Mouse (Mus musculus) heart, postnatal 10 days (tissue): ENCODE results near the gene Jph4. TPM values are rescaled to one million over a fixed set of nuclear protein-coding genes. Genes with fewer than 3 reads are reported as not detected.

Source experiments
- DNase-seq, 2 experiments: peaks; one replicate each; pipeline ENCODE4 v3.0.0; 2021
- intact Hi-C: fragments of 180-260 bp; cut with DNase I; formaldehyde crosslinking; loops from one replicate; pipeline ENCODE4 v1.15.1; 2025
- total RNA-seq, 2 experiments: library from RNA; stranded (reverse); gene quantifications; 2 replicates each; pipeline ENCODE4 v1.2.3; 2021

Jph4 gene
- total RNA-seq, 2 experiments from 2014 or later: 0.12 to 0.15 TPM

DNA sequence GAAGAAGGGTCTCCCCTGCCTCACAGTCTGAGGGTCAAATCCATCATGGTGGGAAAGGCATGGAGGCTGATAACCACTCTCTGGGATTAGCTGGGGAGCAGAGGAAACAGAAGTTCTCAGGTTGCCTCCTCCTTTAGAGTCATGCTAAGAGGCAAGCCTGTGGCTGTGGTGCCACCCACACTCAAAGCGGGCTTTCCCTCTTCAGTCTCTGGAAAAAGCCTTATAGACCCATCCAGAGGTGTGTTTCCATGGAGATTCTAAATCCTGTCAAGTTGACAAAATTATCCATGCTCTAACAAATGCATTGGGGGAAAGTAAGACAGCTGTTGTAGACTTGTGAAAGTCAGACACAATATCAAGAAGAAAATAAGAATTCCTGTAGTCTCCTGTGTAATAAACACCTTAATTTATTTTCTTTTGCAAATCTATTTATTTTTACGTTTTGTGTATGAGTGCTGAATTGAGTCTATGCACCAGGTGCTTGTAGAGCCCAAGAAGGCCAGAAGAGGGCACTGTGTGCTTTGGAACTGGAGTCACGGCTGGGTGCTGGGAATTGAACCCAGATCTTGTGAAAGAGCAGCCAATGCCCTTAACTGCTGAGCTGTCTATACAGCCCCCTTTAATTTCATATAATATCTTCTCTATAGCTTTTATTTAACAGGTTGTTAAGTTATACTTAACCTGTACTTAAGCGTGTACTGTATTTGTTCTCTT is 2.8 kb upstream of the Jph4 start:
- intact Hi-C loops: loop anchor here (5.0 kb wide), 1 partner anchor 318 kb away; no protein-coding TSS in a partner anchor

DNA sequence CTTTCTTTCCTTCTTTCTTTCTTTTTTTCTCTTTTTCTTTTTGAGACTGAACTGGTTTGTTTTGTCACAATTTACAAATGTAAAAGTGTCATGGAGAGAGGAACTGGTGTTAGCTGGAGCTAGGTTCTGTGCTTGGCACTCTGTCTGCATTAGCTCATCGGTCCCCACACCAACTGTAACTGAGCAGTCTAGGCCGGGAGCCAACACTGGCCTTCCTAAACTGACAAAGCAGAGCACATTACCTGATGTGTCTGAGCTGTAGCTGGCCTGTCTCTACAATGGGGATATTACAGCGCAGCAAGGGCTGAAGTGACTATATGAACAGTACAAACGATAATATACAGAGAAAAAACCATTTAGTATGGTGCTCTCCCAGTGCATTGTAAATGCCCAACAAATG is 2.1 kb upstream of the Jph4 start:
- intact Hi-C loops: no loop called here
- peak in 1 of 2 experiments; percentile 52 for DNase-seq

More for the DNA sequence above, 2.8 kb upstream of the Jph4 start:
- no peak for DNase-seq

DNA sequence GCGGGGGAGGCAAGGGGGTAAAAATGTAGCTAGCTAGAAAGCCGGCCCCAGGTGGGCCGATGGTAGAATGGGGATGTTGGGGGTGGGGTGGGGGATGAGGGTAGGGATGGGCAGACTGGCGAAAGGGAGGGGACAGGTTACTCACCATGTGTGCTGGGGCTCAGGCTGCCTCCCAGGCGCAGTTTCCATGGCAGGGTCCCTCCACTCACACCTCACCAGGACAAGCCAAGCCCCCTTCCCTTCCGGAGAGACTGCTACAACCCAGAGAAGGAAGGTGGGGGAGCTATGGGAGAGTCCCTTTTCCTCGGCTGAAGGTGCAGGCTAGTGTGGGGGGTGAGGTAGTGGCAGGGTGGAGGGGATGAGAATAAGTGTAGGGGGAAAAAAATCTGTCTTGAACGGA is 889 bp downstream of the Jph4 start:
- intact Hi-C loops: no loop called here
- DNase-seq: no peak

DNA sequence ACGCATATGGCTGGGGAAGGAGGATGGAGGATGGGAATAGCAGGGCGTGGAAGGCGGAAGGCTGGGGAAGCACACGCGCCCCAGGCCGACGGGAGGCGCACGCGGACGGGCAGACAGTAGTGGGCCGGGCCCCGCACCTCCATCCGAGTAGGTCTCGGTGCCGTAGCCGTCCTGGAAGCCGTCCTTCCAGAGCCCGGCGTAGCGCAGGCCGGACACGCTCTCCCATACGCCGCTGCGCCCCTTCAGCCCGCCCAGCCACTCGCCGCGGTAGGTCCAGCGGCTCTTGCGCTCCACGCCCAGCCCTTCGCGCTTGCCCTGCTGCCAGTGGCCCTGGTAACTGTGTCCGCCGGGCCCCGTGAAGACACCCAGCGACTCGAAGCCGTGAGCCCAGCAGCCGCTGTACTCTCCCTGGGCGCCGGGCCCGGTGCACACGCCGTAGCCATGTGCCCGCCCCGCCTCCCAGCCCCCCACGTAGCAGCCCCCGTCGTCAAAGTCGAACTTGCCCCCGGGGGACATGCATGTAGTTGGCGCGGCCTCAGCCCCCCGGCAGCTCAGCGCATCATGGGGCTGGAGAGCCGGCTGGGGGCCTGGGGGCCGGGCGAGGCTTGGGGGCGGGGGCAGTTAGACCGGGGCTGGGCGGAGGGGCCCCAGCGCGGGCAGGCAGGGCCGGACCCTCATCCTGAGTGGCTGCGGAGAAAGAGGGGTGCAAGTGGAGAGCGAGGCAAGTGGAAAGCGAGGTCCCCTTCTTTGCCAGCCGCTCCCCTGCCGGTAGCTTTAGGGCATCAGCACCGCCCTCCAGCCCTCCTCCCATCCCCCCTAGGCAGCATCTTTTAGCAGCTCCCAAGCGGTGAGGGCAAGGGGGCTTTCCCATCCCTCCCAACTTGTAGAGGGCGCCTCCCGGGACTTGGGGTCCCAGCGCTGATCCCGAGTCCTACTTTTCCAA is 1.7 kb downstream of the Jph4 start:
- intact Hi-C loops: no loop called here
- peak; percentile 53 to 62 for DNase-seq

DNA sequence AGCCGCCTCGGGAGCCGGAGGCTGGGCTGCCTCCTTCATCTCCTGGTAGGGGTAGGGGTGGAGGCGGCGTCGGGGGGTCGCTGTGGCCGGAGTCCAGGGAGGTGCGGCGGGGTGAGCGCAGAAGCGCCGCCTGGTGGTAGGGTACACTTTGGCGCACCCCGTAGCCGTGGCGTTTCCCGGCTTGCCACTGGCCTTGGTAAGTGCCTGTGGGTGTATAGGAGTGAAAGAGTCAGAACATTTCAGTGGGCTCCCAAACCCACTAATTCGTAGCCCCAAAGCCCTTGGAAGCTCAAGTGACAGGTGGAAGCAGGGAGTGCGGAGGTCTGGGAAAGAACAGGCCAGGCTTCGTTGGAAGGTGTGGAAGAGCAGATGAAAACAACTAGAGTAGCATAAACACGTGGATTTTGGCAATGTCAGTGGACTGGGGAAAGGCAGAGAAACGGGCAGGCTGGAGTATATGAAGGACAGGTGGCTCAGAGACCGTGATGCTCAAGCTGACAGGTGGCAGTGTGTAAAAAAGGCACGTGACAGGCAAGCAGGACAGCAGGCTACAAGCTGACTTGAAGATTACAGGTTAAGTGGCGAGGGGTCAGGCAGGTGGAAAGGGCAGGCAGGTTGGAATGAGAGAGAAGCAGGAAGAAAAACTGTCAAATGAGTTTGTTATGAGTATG is 2.6 kb downstream of the Jph4 start:
- intact Hi-C loops: no loop called here
- DNase-seq: no peak

DNA sequence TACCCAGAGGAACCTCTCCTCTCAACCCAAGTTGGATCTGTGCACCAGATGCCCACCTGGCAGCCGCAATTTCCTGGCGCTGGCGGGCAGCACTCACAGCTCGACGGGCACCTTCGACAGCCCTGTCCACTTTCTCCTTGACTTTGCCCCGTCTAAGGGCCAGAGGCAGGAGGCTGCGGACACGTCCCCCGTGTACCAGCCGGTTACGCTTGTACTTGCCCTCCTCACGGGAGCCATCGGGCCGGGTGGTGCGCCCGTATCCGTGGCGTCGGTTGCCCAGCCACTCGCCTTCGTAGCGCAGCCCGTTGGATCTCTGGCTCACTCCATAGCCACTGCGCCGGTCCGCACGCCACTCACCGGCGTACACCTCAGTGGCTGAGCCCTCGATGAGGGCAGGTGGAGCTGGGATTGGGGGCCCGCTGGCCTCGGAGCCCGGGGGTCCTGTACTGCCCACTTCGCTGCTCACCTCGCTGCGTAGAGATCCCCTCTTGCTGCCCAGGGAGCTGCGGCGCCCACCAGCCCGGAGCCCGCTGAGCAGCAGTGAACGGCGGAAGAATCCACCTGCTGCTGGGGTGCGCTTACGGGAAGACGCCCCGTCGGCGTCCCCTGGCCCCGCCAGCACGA is 3.3 kb downstream of the Jph4 start:
- DNase-seq: no peak
- intact Hi-C loops: no loop called here

DNA sequence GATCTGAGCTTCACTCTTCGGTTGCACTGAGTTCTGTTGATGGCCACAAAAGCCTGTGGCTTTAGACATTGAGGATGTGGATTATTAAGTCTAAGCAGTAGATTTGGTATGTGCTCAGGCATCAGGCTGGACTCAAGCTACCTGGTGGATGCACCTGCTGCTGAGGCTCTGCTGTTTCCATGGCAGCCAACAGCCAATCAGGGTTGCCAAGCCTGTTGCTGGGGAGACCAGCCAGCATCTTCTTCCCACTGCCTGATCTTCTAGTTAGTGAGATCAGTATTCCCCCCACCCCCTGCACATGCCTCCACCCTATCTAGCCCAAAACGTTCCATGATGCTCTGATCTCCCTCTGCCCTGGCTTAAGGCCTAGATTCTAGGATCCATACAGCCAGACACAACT is 5.0 kb downstream of the Jph4 start:
- intact Hi-C loops: no loop called here
- DNase-seq: no peak

DNA sequence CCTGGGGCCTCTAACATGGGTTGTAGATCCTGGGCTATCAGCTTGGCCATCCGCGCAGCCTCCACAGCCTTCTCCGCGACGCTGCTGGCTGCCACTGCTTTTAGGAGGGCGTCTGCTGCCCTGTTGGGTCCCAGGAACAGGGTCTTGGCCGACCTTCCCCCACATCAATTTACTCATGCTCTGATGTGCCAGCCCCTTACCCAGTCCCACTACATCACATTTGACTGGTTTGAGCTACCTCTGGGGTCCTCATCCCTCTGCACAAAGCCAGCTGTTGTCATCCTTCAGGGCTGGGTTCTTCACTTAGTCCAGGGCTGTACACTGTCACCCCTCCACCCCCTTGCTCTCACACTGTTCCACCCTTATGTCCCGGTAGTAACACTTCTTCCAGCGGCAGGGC is 6.7 kb downstream of the Jph4 start:
- no peak for DNase-seq
- intact Hi-C loops: no loop called here

DNA sequence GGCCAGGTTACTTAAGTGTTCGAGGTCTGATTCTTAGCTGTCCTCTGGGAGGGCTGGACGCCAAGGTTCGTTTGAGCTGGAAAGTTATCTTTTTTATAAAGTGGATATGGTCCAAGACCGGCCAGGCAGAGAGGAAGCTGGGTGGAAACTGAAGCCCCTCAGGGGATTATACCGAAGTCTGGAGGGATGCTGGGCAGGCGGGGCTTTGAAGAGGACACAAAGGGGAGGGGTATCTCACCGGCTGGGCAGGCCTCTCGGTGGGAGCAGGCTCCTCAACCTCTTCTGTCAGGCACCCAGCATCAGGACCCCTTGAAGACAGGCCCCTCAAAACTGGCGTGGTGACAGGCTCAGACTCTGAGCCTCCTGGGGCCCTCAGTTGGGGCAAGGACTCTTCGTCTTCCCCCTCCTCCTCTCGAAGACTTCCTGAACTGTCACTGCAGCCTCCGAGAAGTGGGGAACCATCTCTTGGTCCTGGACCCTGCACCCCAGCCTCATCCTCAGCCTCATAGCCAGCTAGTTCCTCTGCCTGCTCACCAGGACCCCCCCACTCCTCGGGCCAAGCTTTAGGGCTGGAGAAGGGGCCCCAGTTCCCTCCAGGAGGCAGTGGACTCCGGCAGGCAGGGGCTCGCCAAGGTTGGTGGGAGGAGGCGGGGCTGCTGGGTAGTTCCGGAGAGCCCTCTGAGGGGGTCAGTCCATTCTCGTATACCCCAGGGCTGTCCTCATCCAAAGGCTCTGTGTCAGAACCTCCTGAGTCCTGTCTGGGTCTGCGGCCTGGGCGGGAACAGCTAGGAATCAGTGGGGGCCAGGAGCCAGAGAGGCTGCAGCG is 7.5 kb downstream of the Jph4 start:
- intact Hi-C loops: no loop called here
- no peak for DNase-seq

DNA sequence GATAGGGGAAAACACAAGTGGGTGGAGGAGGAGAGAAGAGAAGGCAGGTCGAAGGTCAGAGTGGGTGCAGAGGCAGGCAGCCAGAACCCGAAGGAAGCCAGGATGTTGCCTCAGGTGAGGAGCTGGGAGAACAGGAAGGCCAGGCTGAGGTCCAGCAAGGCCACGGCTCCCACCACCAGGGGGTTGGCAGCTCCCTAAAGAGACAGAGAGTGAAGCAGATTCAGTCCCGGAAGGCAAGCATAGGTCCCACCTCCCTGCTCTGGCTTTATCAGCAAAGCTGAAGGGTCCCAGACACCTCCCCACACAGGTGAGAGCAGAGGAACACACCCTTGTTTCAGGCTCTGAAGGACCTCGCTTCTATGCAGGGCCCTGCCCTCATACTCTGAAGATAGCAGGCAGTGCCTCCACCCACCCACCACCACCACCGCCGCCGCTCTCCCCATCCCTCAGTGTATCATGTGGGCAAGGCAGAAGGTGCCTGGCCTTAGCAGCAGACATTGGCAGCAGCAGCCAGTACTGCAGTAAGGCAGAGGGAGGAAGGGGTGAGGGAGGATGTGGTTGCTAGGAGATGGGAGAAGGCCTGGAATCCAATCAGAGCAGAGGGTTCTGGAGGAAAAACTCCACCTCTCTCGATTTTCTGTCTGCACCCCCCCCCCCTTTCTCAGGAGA is 8.4 kb downstream of the Jph4 start:
- no peak for DNase-seq
- intact Hi-C loops: no loop called here

DNA sequence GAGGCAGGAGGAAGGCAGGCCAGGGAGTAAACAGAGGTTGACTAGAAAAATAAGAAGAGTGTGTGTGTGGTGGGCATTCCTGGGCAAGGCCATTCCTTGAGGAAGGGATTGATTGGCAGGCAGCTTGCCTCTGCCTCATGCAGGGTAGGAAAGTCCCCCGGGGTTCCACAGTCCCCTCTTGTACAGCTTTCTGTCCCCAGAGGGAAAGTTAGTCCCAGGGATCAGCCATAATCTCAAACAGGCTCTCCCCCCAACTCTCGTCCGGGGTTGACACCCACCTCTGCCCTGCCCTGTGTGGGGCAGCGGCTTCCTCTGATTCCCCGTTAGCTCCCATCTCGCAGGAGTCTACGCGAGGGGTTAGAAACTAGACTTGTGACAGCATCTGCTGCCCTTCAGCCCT is 9.7 kb downstream of the Jph4 start:
- DNase-seq: no peak
- intact Hi-C loops: no loop called here

DNA sequence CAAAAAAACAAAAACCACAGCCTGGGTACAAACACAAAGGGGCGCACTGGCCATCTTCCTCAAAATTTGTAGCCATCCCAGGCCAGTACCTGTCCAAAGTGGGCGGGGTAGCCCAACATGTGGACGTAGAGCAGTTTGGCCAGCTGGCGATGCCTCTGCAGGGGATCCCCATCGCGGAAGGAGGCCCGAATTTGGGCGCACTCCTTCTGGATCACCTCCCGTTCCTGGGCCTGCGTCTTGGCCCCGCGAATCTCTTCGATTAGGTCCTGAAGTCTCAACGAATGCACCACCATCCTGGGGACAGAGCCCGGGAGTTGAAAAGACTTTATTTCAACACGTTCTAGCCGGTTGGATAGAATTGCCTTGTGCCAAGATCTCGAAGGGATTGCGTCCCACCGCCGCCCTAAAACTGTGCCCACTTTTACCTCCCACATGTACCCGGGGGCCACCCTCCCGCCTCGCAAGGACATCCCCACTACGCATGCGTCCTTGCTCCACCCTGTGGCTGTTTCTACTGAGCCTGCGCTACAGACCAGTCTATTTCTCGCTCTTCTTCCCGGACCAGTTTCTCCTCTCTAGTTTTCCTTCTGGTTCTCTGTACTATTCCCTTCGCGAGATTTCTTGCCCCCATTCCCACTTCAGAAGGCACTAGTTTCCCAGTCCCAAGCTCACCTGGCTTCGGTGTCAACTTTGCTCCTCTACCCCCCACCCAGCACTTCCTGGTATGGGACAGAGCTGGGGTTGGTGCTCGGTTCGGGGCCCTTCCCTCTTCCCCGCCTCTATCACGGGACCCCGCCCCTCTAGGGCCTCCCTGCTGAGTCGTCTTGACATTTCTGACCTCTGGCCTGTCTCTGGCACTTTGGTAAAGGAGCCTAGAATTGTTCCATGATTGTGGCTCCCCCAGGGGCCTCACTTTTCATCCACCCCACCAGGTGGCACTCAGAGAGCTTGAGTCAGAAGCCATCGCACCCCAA is 10.6 kb downstream of the Jph4 start, which contains the start of gene Ap1g2:
Ap1g2 (minus strand) TSS at position 758 of the 974 bp plus-strand sequence.
- DNase-seq: peak; percentile 86
- intact Hi-C loops: no loop called here

DNA sequence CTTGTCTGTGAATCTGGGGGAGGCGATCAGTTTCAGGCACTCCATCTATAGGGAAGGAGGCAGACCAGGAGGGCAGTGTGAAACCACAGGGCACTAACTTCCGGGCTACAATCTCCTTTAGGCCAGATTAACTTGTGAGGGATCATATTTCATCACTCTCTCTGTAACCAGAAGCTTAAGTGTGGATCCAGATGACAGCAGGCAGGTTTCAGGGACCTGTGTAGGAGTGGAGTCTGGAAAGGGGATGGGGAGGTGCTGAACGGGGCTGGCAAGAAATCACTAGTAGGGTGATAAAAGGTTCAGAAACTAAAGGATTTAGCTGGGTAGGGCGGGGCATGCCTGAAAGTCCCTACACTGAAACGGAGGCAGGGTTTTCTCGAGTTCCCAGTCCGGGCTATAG is 11.3 kb downstream of the Jph4 start:
- intact Hi-C loops: no loop called here
- no peak for DNase-seq

DNA sequence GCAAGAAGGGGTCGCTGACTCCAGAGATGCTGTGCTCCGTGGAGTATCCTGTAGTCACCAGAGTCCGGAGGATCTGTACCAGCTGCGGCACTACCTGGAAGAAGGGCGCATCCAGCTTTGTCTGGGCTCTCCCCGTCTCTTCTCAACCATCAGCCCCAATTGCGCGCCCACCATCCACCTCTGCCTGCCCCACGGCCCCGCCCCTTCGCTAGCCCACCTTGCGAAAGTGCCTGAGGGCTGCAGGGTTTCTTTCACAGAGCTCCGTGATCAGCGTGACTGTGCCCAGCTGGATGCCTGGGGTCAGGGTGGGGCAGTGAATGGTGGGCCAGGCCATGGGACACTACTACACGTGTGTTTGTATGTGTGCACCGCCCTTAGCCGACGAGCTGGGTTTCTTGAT is 12.4 kb downstream of the Jph4 start:
- DNase-seq: no peak
- intact Hi-C loops: loop anchor here (5.0 kb wide), 1 partner anchor 262 kb away; no protein-coding TSS in a partner anchor

DNA sequence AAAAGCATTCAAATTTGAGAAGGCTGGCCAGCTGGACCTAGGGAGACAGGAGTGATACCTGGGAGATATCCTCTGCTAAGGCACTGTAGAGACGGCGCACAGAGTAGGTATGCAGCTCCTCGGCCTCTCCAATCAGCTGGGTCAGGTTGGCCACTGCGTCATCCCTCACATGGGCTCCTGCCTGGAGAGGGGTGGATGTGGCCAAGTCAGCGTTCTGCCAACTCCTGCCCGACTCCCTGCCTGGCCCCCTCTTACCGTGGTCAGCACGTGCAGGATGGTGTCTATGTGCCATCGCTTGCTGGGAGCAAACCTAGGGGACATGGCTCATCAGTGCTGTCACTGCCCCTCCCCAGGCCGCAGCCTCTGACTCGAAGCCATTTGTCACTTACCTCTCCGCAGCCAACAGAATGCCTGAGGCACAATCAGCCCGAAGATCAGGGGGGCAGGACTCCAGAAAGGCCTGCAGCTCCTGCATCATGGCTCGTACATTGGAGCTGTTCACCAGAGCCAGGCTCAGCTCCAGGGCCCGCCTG is 14.4 kb downstream of the Jph4 start:
- intact Hi-C loops: loop anchor here (5.0 kb wide), 1 partner anchor 260 kb away; no protein-coding TSS in a partner anchor
- DNase-seq: no peak

DNA sequence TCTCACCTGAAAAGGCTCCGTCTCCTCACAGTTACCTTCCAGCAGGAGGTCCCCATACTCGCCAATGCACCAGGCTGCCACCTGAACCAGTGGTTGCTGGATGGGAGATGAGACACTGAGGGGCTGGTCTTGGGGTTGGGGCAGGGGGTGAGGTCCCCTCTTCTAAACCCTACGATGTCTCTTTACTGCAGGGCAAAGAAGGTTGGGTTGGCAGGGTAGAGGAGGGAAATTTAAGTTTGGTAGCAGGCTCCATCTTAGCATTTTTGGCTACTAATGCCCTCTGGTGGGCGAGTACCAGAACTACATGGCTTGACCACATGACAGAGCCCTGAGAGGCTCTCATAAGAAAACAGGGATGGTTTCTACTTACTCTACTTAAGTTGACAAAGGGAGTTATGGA is 15.1 kb downstream of the Jph4 start:
- intact Hi-C loops: loop anchor here (2.0 to 5.0 kb wide), 2 partner anchors 23 to 259 kb away; no protein-coding TSS in a partner anchor
- peak; percentile 57 to 75 for DNase-seq

DNA sequence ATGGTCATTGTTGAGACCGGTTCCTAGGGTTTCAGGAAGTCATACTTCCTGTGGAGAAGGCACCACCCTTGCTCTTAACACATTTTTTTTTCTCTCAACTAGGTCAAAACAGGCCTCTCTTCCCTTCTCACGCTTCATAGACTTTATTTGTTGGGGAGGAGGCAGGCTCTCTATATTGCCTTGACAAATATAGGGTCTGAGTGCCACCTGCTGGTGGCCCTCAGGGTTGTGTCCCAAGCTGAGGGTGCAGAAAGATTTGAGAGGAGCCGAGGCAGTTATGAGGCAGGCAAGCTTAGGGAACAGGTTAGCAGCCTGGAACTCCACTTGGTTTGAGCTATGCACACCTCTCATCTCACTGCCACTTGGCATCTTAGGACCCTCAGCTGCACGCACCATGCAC is 18.7 kb downstream of the Jph4 start:
- DNase-seq: peak in 1 of 2 experiments; percentile 63
- intact Hi-C loops: loop anchor here (1.0 to 5.0 kb wide), 2 partner anchors 74 to 201 kb away; no protein-coding TSS in a partner anchor

DNA sequence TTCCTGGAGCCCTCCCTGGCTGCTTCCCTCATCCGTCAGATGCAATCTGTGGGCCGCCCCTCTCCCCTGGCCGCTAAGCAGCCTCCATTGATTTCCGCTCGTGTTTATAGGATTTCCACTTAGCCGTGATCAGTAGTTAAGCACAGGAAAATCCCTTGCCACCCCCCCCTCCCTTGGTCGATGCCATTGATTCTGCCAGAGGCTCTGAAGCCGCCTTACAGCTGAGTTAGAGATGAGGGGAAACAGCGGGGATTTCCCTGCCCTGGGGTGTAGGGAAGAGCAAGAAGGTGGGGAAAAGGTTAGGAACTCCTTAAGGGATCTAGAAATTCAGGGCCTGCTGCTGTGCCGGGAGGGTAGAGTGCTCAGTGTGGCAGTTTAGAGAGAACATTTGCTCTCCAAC is 19.1 kb downstream of the Jph4 start:
- no peak for DNase-seq
- intact Hi-C loops: loop anchor here (1.0 to 5.0 kb wide), 2 partner anchors 73 to 200 kb away; no protein-coding TSS in a partner anchor
